Mouse (Mus musculus): ENCODE measurements around the gene Cnst. TPM values are rescaled to one million over a fixed set of nuclear protein-coding genes. Genes with fewer than 3 reads are reported as not detected.
"Not testable (repeated sequence)": the region's sequence is repeated elsewhere in the genome, so short reads cannot be mapped to it uniquely, and the experiment has no call there.

Cnst gene
- 20.7 and 28.0 TPM in 2 replicates for polyA plus RNA-seq (2014; fragmentation: Nextera tagmentation; extraction: Ambion mirVana)

- not testable (repeated sequence) for H3K27me3 ChIP-seq (ENCODE audit: control insufficient read depth, insufficient read depth, low read length); H3K36me3 ChIP-seq (ENCODE audit: control insufficient read depth, insufficient read depth, low read length); H3K9me3 ChIP-seq (ENCODE audit: control insufficient read depth, low read length)
- Histone ChIP-seq H3K9ac (replicated peaks; ENCODE audit: low read length) (peak within 1 kb of the TSS; percentile 76), H3K4me2 (ENCODE audit: low read length) (peak within 1 kb of the TSS; percentile 80), H3K4me3 (replicated peaks; ENCODE audit: low read depth, low read length) (peak within 1 kb of the TSS; percentile 70), H3K4me1 (ENCODE audit: control insufficient read depth, insufficient read depth, low read length) (peaks cover 22% of the 10 kb centered on the region), H3K27ac (replicated peaks; ENCODE audit: low read depth, low read length) (peak within 1 kb of the TSS; percentile 95)
- DNase-seq: peak; percentile 99
- ATAC-seq (ENCODE audit: low FRiP score, low TSS enrichment): peak; percentile 100
- under 1% methylated on average over 69 of the region's 69 CpGs for WGBS
Measured at GRCm38 (mm10) chr1:179545768-179546550, at the start of gene Cnst, which contains the start of gene Tfb2m. Gene Cnst (plus strand): TSS chr1:179546370. Gene Tfb2m (minus strand): TSS chr1:179546267.

- no peak overlapping the region for H3K9ac ChIP-seq (replicated peaks; ENCODE audit: low read length)
Measured at GRCm38 (mm10) chr1:179499257-179499656, 46.9 kb upstream of the Cnst start.

GRCm38 (mm10) chr1:179502565-179502964, 43.6 kb upstream of the Cnst start:
- no peak overlapping the region for H3K4me2 ChIP-seq (ENCODE audit: low read length)
- no peaks in the 10 kb centered on the region for H3K4me1 ChIP-seq (ENCODE audit: control insufficient read depth, insufficient read depth, low read length)
- WGBS: 20% methylated on average over 3 of the region's 3 CpGs
- H3K27ac ChIP-seq (replicated peaks; ENCODE audit: low read depth, low read length): no peak overlapping the region
- H3K36me3 ChIP-seq (ENCODE audit: control insufficient read depth, insufficient read depth, low read length): no peaks in the 10 kb centered on the region
- H3K9me3 ChIP-seq (ENCODE audit: control insufficient read depth, low read length): no peaks in the 10 kb centered on the region
- no peak overlapping the region for H3K9ac ChIP-seq (replicated peaks; ENCODE audit: low read length)
- no peak overlapping the region for H3K4me3 ChIP-seq (replicated peaks; ENCODE audit: low read depth, low read length)
- no peak for ATAC-seq (ENCODE audit: low FRiP score, low TSS enrichment)
- peak; percentile 78 for DNase-seq
- no peaks in the 10 kb centered on the region for H3K27me3 ChIP-seq (ENCODE audit: control insufficient read depth, insufficient read depth, low read length)

More at GRCm38 (mm10) chr1:179499257-179499656, 46.9 kb upstream of the Cnst start:
- H3K9me3 ChIP-seq (ENCODE audit: control insufficient read depth, low read length): no peaks in the 10 kb centered on the region
- 87% methylated on average over 3 of the region's 3 CpGs for WGBS
- no peak overlapping the region for H3K27ac ChIP-seq (replicated peaks; ENCODE audit: low read depth, low read length)
- no peak overlapping the region for H3K4me3 ChIP-seq (replicated peaks; ENCODE audit: low read depth, low read length)
- no peaks in the 10 kb centered on the region for H3K27me3 ChIP-seq (ENCODE audit: control insufficient read depth, insufficient read depth, low read length)
- no peaks in the 10 kb centered on the region for H3K4me1 ChIP-seq (ENCODE audit: control insufficient read depth, insufficient read depth, low read length)
- ATAC-seq (ENCODE audit: low FRiP score, low TSS enrichment) (no peak), DNase-seq (no peak)
- H3K4me2 ChIP-seq (ENCODE audit: low read length): no peak overlapping the region
- no peaks in the 10 kb centered on the region for H3K36me3 ChIP-seq (ENCODE audit: control insufficient read depth, insufficient read depth, low read length)

- DNase-seq (peak; percentile 68), ATAC-seq (ENCODE audit: low FRiP score, low TSS enrichment) (no peak)
- H3K27me3 ChIP-seq (ENCODE audit: control insufficient read depth, insufficient read depth, low read length): no peaks in the 10 kb centered on the region
- H3K9me3 ChIP-seq (ENCODE audit: control insufficient read depth, low read length): no peaks in the 10 kb centered on the region
- H3K9ac ChIP-seq (replicated peaks; ENCODE audit: low read length): no peak overlapping the region
- no peaks in the 10 kb centered on the region for H3K4me1 ChIP-seq (ENCODE audit: control insufficient read depth, insufficient read depth, low read length)
- H3K27ac ChIP-seq (replicated peaks; ENCODE audit: low read depth, low read length): no peak overlapping the region
- no peak overlapping the region for H3K4me3 ChIP-seq (replicated peaks; ENCODE audit: low read depth, low read length)
- no peak overlapping the region for H3K4me2 ChIP-seq (ENCODE audit: low read length)
- H3K36me3 ChIP-seq (ENCODE audit: control insufficient read depth, insufficient read depth, low read length): no peaks in the 10 kb centered on the region
- 70% methylated on average over 9 of the region's 9 CpGs for WGBS
Measured at GRCm38 (mm10) chr1:179506530-179507315, 39.4 kb upstream of the Cnst start.

- WGBS: 92% methylated on average over 13 of the region's 13 CpGs
Measured at GRCm38 (mm10) chr1:179510546-179511340, 35.4 kb upstream of the Cnst start.

GRCm38 (mm10) chr1:179511895-179512294, 34.3 kb upstream of the Cnst start:
- ATAC-seq (ENCODE audit: low FRiP score, low TSS enrichment) (no peak), DNase-seq (no peak)
- H3K4me1 ChIP-seq (ENCODE audit: control insufficient read depth, insufficient read depth, low read length): peaks cover 4% of the 10 kb centered on the region
- H3K9me3 ChIP-seq (ENCODE audit: control insufficient read depth, low read length): no peaks in the 10 kb centered on the region
- H3K4me3 ChIP-seq (replicated peaks; ENCODE audit: low read depth, low read length): no peak overlapping the region
- WGBS: 85% methylated on average over 7 of the region's 7 CpGs
- no peak overlapping the region for H3K4me2 ChIP-seq (ENCODE audit: low read length)
- H3K9ac ChIP-seq (replicated peaks; ENCODE audit: low read length): no peak overlapping the region
- H3K36me3 ChIP-seq (ENCODE audit: control insufficient read depth, insufficient read depth, low read length): no peaks in the 10 kb centered on the region
- H3K27ac ChIP-seq (replicated peaks; ENCODE audit: low read depth, low read length): no peak overlapping the region
- H3K27me3 ChIP-seq (ENCODE audit: control insufficient read depth, insufficient read depth, low read length): no peaks in the 10 kb centered on the region

More at GRCm38 (mm10) chr1:179510546-179511340, 35.4 kb upstream of the Cnst start:
- H3K4me2 ChIP-seq (ENCODE audit: low read length): no peak overlapping the region
- H3K4me3 ChIP-seq (replicated peaks; ENCODE audit: low read depth, low read length): no peak overlapping the region
- no peaks in the 10 kb centered on the region for H3K4me1 ChIP-seq (ENCODE audit: control insufficient read depth, insufficient read depth, low read length)
- no peaks in the 10 kb centered on the region for H3K36me3 ChIP-seq (ENCODE audit: control insufficient read depth, insufficient read depth, low read length)
- H3K27me3 ChIP-seq (ENCODE audit: control insufficient read depth, insufficient read depth, low read length): no peaks in the 10 kb centered on the region
- DNase-seq: no peak
- ATAC-seq (ENCODE audit: low FRiP score, low TSS enrichment): no peak
- H3K9ac ChIP-seq (replicated peaks; ENCODE audit: low read length): no peak overlapping the region
- no peaks in the 10 kb centered on the region for H3K9me3 ChIP-seq (ENCODE audit: control insufficient read depth, low read length)
- H3K27ac ChIP-seq (replicated peaks; ENCODE audit: low read depth, low read length): no peak overlapping the region

GRCm38 (mm10) chr1:179516941-179517712, 29.0 kb upstream of the Cnst start:
- Histone ChIP-seq H3K27me3 (ENCODE audit: control insufficient read depth, insufficient read depth, low read length) (no peaks in the 10 kb centered on the region), H3K4me1 (ENCODE audit: control insufficient read depth, insufficient read depth, low read length) (peaks cover 8% of the 10 kb centered on the region), H3K36me3 (ENCODE audit: control insufficient read depth, insufficient read depth, low read length) (no peaks in the 10 kb centered on the region), H3K9me3 (ENCODE audit: control insufficient read depth, low read length) (no peaks in the 10 kb centered on the region), H3K9ac (replicated peaks; ENCODE audit: low read length) (peak overlapping the region; percentile 71), H3K4me3 (replicated peaks; ENCODE audit: low read depth, low read length) (peak overlapping the region; percentile 74), H3K27ac (replicated peaks; ENCODE audit: low read depth, low read length) (no peak overlapping the region), H3K4me2 (ENCODE audit: low read length) (peak overlapping the region; percentile 99)
- WGBS: under 1% methylated on average over 21 of the region's 21 CpGs
- DNase-seq (peak; percentile 35), ATAC-seq (ENCODE audit: low FRiP score, low TSS enrichment) (peak; percentile 31)
